ENCODE assay signal across 24 mouse cellular contexts in the genomic region with DNA sequence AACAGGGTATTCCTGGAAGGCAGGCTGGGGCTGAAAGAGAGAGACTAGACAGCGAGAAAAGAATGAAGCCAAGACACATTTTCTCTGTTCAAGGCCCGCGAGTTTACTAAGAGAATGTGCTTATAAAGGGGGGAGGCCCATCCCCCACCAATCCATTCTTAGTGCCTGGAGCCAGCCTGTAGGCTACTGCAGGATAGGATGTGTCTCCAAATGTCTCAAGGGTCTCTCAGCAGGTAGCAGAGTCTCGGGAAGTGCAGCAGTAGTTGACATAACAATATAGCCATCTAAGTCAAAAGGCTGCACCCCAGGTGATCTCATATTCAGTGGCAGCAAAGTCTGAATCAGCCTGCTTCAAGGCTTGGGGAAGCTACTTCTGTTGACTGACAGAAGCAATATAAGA.
DNase-seq lines count a peak whose midpoint lies in the region; ATAC-seq and TF ChIP-seq lines count a peak whose summit lies in the region.
"Had no signal": no experiment of that assay in that cellular context is flagged by ENCODE, and none has a peak within 500 bp of the region (broad histone marks: within the 10 kb centered on the region; RNA-seq: fewer than 3 reads in every experiment).

No protein-coding gene starts in this region.

- ATAC-seq in cerebellum, adult (ENCODE audit: insufficient number of reproducible peaks, low FRiP score, low TSS enrichment): no peak
- ATAC-seq in intestine, embryonic 15.5 days: no peak
- ATAC-seq: CD4-positive, CD25-positive, alpha-beta regulatory T cell, adult 4 months; forebrain, embryonic 13.5 days; forebrain, embryonic 15.5 days; forebrain, postnatal 0 days; Patski had no signal

- in situ Hi-C loops in ES-E14 (cut with MboI; ENCODE audit: low sequenced_read_pairs in 2 of 2, unreplicated experiment in 2 of 2): no loop called here

- H3K4me2 ChIP-seq in intestine, embryonic 15.5 days (replicated peaks): no peak overlapping the region
- H3K4me2 ChIP-seq: embryonic facial prominence, embryonic 12.5 days; forebrain, embryonic 13.5 days; forebrain, embryonic 15.5 days had no signal

- H3K9me3 ChIP-seq in ES-E14 (ENCODE audit: control insufficient read depth, insufficient read depth, low read depth, low read length): no peaks in the 10 kb centered on the region
- H3K9me3 ChIP-seq in intestine, embryonic 15.5 days: no peaks in the 10 kb centered on the region
- H3K9me3 ChIP-seq: embryonic facial prominence, embryonic 10.5 days; embryonic facial prominence, embryonic 12.5 days; forebrain, embryonic 13.5 days; forebrain, embryonic 15.5 days had no signal

- H3K36me3 ChIP-seq in ES-E14 (ENCODE audit: control insufficient read depth, insufficient read depth, low read length, poor library complexity, severe bottlenecking): no peaks in the 10 kb centered on the region
- no peaks in the 10 kb centered on the region for H3K36me3 ChIP-seq in intestine, embryonic 15.5 days
- H3K36me3 ChIP-seq: embryonic facial prominence, embryonic 10.5 days; embryonic facial prominence, embryonic 12.5 days; forebrain, embryonic 15.5 days had no signal

- DNase-seq in heart, adult 11 months: peak; percentile 81
- DNase-seq in heart, adult 9 months (ENCODE audit: low spot score in 2 of 2): no peak
- DNase-seq in ES-E14 (ENCODE audit: low read depth, low spot score): peak; percentile 72
- peak; percentile 61 for DNase-seq in WW6 (ENCODE audit: low read depth, low spot score)
- DNase-seq in MN1 (ENCODE audit: low spot score): no peak
- DNase-seq: adrenal gland, adult 2 months; adrenal gland, postnatal 10 days; adrenal gland, postnatal 25 days; B cell, adult 2 months; cerebellum, adult 11-12 months; cerebellum, adult 2 months; cerebellum, adult 9-10 months; cerebellum, postnatal 10 days; cerebellum, postnatal 25 days; forebrain, postnatal 0 days had no signal

- no peak overlapping the region for H3K4me3 ChIP-seq in ES-E14 (ENCODE audit: insufficient read depth in 1 of 2, low read depth in 1 of 2, low read length in 2 of 2, poor library complexity in 1 of 2, severe bottlenecking in 1 of 2)
- H3K4me3 ChIP-seq in intestine, embryonic 15.5 days (replicated peaks): no peak overlapping the region
- H3K4me3 ChIP-seq: embryonic facial prominence, embryonic 10.5 days; embryonic facial prominence, embryonic 12.5 days; forebrain, embryonic 13.5 days; forebrain, embryonic 15.5 days had no signal

- peaks cover 2 to 8% of the 10 kb centered on the region in 2 experiments; a peak in 2 of 4 replicates for H3K4me1 ChIP-seq in ES-E14 (ENCODE audit: control insufficient read depth in 2 of 2, insufficient read depth in 2 of 2, low read length in 2 of 2, poor library complexity in 1 of 2)
- H3K4me1 ChIP-seq in intestine, embryonic 15.5 days (replicated peaks): no peaks in the 10 kb centered on the region
- H3K4me1 ChIP-seq: embryonic facial prominence, embryonic 10.5 days; embryonic facial prominence, embryonic 12.5 days; forebrain, embryonic 13.5 days had no signal

- no peak overlapping the region for H3K9ac ChIP-seq in ES-E14 (ENCODE audit: insufficient read depth, low read depth, low read length, poor library complexity, severe bottlenecking)
- H3K9ac ChIP-seq in intestine, embryonic 15.5 days: no peak overlapping the region
- H3K9ac ChIP-seq: embryonic facial prominence, embryonic 12.5 days; forebrain, embryonic 13.5 days; forebrain, embryonic 15.5 days; forebrain, postnatal 0 days had no signal

- WGBS in intestine, embryonic 15.5 days: 82% methylated on average over 4 of the region's 4 CpGs

- H3K27ac ChIP-seq in ES-E14 (ENCODE audit: insufficient read depth, low read depth, low read length, poor library complexity, severe bottlenecking): peak overlapping the region; percentile 81
- H3K27ac ChIP-seq in intestine, embryonic 15.5 days: no peak overlapping the region
- H3K27ac ChIP-seq: embryonic facial prominence, embryonic 10.5 days; embryonic facial prominence, embryonic 12.5 days; forebrain, embryonic 13.5 days; forebrain, embryonic 15.5 days had no signal

- H3K27me3 ChIP-seq in intestine, embryonic 15.5 days (replicated peaks): no peaks in the 10 kb centered on the region
- H3K27me3 ChIP-seq: CH12.LX; embryonic facial prominence, embryonic 12.5 days; forebrain, embryonic 13.5 days; forebrain, embryonic 15.5 days; Patski had no signal

TF ChIP-seq in ES-E14, 5 proteins besides CTCF, POLR2A, EP300 and RAD21:
- TF ChIP-seq CHD2 (IDR thresholded peaks at IDR 0.05; ENCODE audit: low read depth, low read length): peak; percentile 21; the same call in 1 of the 2 replicates
- TF ChIP-seq HCFC1 (IDR thresholded peaks at IDR 0.05; ENCODE audit: borderline replicate concordance, insufficient read depth, low read length): no peak

Comparison
In these comparisons a context has a peak if more than half of its experiments do, and no peak if none do; other contexts are left out.
1. DNase-seq: peak in heart, adult 11 months (single experiment), ES-E14 (single experiment) and WW6 (single experiment); none in heart, adult 9 months (0 of 2) and MN1 (single experiment).